ENCODE assay signal across 17 mouse cellular contexts in genomic region chr9:118940591-118941207, GRCm38 (mm10). TPM values are rescaled to one million over a fixed set of nuclear protein-coding genes. Genes with fewer than 3 reads are reported as not detected.
DNase-seq lines count a peak whose midpoint lies in the region; ATAC-seq and TF ChIP-seq lines count a peak whose summit lies in the region.
"Had no signal": no experiment of that assay in that cellular context is flagged by ENCODE, and none has a peak within 500 bp of the region (broad histone marks: within the 10 kb centered on the region; RNA-seq: fewer than 3 reads in every experiment).

No protein-coding gene starts in this region.

- DNase-seq in embryonic facial prominence, embryonic 10.5 days (ENCODE audit: low spot score) = no peak
- no peak for DNase-seq in kidney, adult 8-10 months
- no peak for DNase-seq in lung, postnatal 0 days (ENCODE audit: low spot score)
- DNase-seq in lung, postnatal 4 days = no peak
- DNase-seq in stomach, postnatal 0 days (ENCODE audit: low spot score) = no peak
- DNase-seq in cerebellum, postnatal 10 days = no peak
- DNase-seq: cerebellum, postnatal 14 days; gastrocnemius, postnatal 25 days; heart, postnatal 4 days; right cerebral cortex, postnatal 14 days; thymus, postnatal 14 days had no signal

- no peak overlapping the region for H3K4me2 ChIP-seq in embryonic facial prominence, embryonic 13.5 days
- no peak overlapping the region for H3K4me2 ChIP-seq in kidney, embryonic 15.5 days
- no peak overlapping the region for H3K4me2 ChIP-seq in lung, postnatal 0 days (replicated peaks; ENCODE audit: low read depth, low read length)
- H3K4me2 ChIP-seq in stomach, postnatal 0 days (replicated peaks; ENCODE audit: low read depth) = no peak overlapping the region
- H3K4me2 ChIP-seq: embryonic facial prominence, embryonic 12.5 days; forebrain, embryonic 15.5 days had no signal

- TF ChIP-seq CTCF in lung, postnatal 0 days (IDR thresholded peaks at IDR 0.05) = no peak
- TF ChIP-seq CTCF in stomach, postnatal 0 days (IDR thresholded peaks at IDR 0.05; ENCODE audit: low read depth) = no peak

- peak overlapping the region; percentile 73 for H3K27ac ChIP-seq in embryonic facial prominence, embryonic 13.5 days
- no peak overlapping the region; the same call in 1 of the 2 replicates for H3K27ac ChIP-seq in embryonic facial prominence, embryonic 10.5 days (replicated peaks)
- peak overlapping the region; percentile 80; the same call in 1 of the 2 replicates for H3K27ac ChIP-seq in kidney, embryonic 15.5 days
- H3K27ac ChIP-seq in lung, postnatal 0 days (ENCODE audit: low read length) = peak overlapping the region; percentile 64
- H3K27ac ChIP-seq in stomach, postnatal 0 days (replicated peaks) = 0 out of 2 replicates have a peak overlapping the region, but pooled peaks have one; percentile 24
- H3K27ac ChIP-seq: embryonic facial prominence, embryonic 12.5 days; forebrain, embryonic 15.5 days; midbrain, embryonic 10.5 days had no signal

- 0 out of 2 replicates have a peak, but pooled peaks cover 2% of the 10 kb centered on the region for H3K36me3 ChIP-seq in embryonic facial prominence, embryonic 13.5 days
- 0 out of 2 replicates have a peak, but pooled peaks cover 4% of the 10 kb centered on the region for H3K36me3 ChIP-seq in embryonic facial prominence, embryonic 10.5 days (replicated peaks)
- H3K36me3 ChIP-seq in kidney, embryonic 15.5 days = peaks cover 10% of the 10 kb centered on the region; the same call in 1 of the 2 replicates
- no peaks in the 10 kb centered on the region for H3K36me3 ChIP-seq in lung, postnatal 0 days (ENCODE audit: insufficient read depth, low read length)
- no peaks in the 10 kb centered on the region for H3K36me3 ChIP-seq in stomach, postnatal 0 days (ENCODE audit: control insufficient read depth, insufficient read depth, low read length)
- H3K36me3 ChIP-seq: forebrain, embryonic 15.5 days; midbrain, embryonic 10.5 days had no signal

- no peaks in the 10 kb centered on the region for H3K9me3 ChIP-seq in embryonic facial prominence, embryonic 13.5 days
- H3K9me3 ChIP-seq in embryonic facial prominence, embryonic 10.5 days = no peaks in the 10 kb centered on the region
- H3K9me3 ChIP-seq in kidney, embryonic 15.5 days (replicated peaks) = no peaks in the 10 kb centered on the region
- H3K9me3 ChIP-seq in lung, postnatal 0 days (ENCODE audit: low read length) = no peaks in the 10 kb centered on the region
- H3K9me3 ChIP-seq in stomach, postnatal 0 days (ENCODE audit: control insufficient read depth, low read length) = no peaks in the 10 kb centered on the region
- H3K9me3 ChIP-seq: embryonic facial prominence, embryonic 12.5 days; forebrain, embryonic 15.5 days; midbrain, embryonic 10.5 days had no signal

- WGBS in embryonic facial prominence, embryonic 13.5 days = 88% methylated on average over 12 of the region's 12 CpGs
- WGBS in embryonic facial prominence, embryonic 10.5 days = 93% methylated on average over 12 of the region's 12 CpGs
- WGBS in kidney, embryonic 15.5 days = 78% methylated on average over 12 of the region's 12 CpGs
- WGBS in lung, postnatal 0 days = 55% methylated on average over 12 of the region's 12 CpGs
- 65% methylated on average over 12 of the region's 12 CpGs for WGBS in stomach, postnatal 0 days

- no peak for ATAC-seq in embryonic facial prominence, embryonic 13.5 days (ENCODE audit: insufficient number of reproducible peaks, insufficient read depth, low FRiP score, low TSS enrichment, low read depth)
- no peak for ATAC-seq in kidney, embryonic 15.5 days (replicated peaks; ENCODE audit: low FRiP score)
- ATAC-seq in lung, postnatal 0 days = no peak
- ATAC-seq in stomach, postnatal 0 days (ENCODE audit: low FRiP score, low TSS enrichment) = no peak
- ATAC-seq: forebrain, embryonic 15.5 days had no signal

- no peaks in the 10 kb centered on the region for H3K27me3 ChIP-seq in embryonic facial prominence, embryonic 13.5 days
- H3K27me3 ChIP-seq in embryonic facial prominence, embryonic 10.5 days (replicated peaks; ENCODE audit: low read depth, poor library complexity, severe bottlenecking) = no peaks in the 10 kb centered on the region
- H3K27me3 ChIP-seq in kidney, embryonic 15.5 days = no peaks in the 10 kb centered on the region
- no peaks in the 10 kb centered on the region for H3K27me3 ChIP-seq in lung, postnatal 0 days (replicated peaks; ENCODE audit: insufficient read depth, low read length)
- H3K27me3 ChIP-seq in stomach, postnatal 0 days (ENCODE audit: control insufficient read depth, insufficient read depth, low read length) = no peaks in the 10 kb centered on the region
- H3K27me3 ChIP-seq: embryonic facial prominence, embryonic 12.5 days; forebrain, embryonic 15.5 days had no signal

- no peak overlapping the region for H3K4me3 ChIP-seq in embryonic facial prominence, embryonic 13.5 days
- H3K4me3 ChIP-seq in embryonic facial prominence, embryonic 10.5 days = no peak overlapping the region
- no peak overlapping the region for H3K4me3 ChIP-seq in kidney, embryonic 15.5 days (replicated peaks)
- no peak overlapping the region for H3K4me3 ChIP-seq in lung, postnatal 0 days (ENCODE audit: low read depth, low read length)
- no peak overlapping the region for H3K4me3 ChIP-seq in stomach, postnatal 0 days (ENCODE audit: low read depth, low read length)
- H3K4me3 ChIP-seq: embryonic facial prominence, embryonic 12.5 days; forebrain, embryonic 15.5 days; midbrain, embryonic 10.5 days; myocyte had no signal

- peaks cover 43% of the 10 kb centered on the region for H3K4me1 ChIP-seq in embryonic facial prominence, embryonic 13.5 days
- peaks cover 36% of the 10 kb centered on the region for H3K4me1 ChIP-seq in embryonic facial prominence, embryonic 10.5 days
- peaks cover 58% of the 10 kb centered on the region for H3K4me1 ChIP-seq in kidney, embryonic 15.5 days
- peaks cover 20% of the 10 kb centered on the region for H3K4me1 ChIP-seq in lung, postnatal 0 days (ENCODE audit: insufficient read depth, low read depth, low read length)
- H3K4me1 ChIP-seq in stomach, postnatal 0 days (replicated peaks; ENCODE audit: control insufficient read depth, insufficient read depth) = no peaks in the 10 kb centered on the region

- no peak for TF ChIP-seq EP300 in lung, postnatal 0 days (IDR thresholded peaks at IDR 0.05)
- no peak for TF ChIP-seq EP300 in stomach, postnatal 0 days (optimal IDR thresholded peaks at IDR 0.05)

- H3K9ac ChIP-seq in embryonic facial prominence, embryonic 13.5 days = no peak overlapping the region
- no peak overlapping the region for H3K9ac ChIP-seq in kidney, embryonic 15.5 days
- H3K9ac ChIP-seq in lung, postnatal 0 days (replicated peaks; ENCODE audit: low read depth) = no peak overlapping the region
- H3K9ac ChIP-seq in stomach, postnatal 0 days (ENCODE audit: low read length) = no peak overlapping the region
- H3K9ac ChIP-seq: embryonic facial prominence, embryonic 12.5 days; forebrain, embryonic 15.5 days had no signal

RNA-seq across cellular contexts. Expression of gene Ctdspl, which starts 14.4 kb away (rescaled TPM):
- polyA plus RNA-seq in embryonic facial prominence, embryonic 13.5 days (2015; fragmentation: Nextera tagmentation; extraction: Ambion mirVana) = 20.6 and 21.3 TPM in 2 replicates
- 10.1 and 11.0 TPM in 2 replicates for polyA plus RNA-seq in embryonic facial prominence, embryonic 10.5 days (2016; fragmentation: Nextera tagmentation; extraction: Ambion mirVana)
- polyA plus RNA-seq in kidney, embryonic 15.5 days (2015; fragmentation: Nextera tagmentation; extraction: Ambion mirVana) = 24.9 and 26.2 TPM in 2 replicates
- polyA plus RNA-seq in lung, postnatal 0 days (2015; fragmentation: Nextera tagmentation; extraction: Ambion mirVana) = 27.8 and 29.9 TPM in 2 replicates
- polyA plus RNA-seq in stomach, postnatal 0 days (2015; fragmentation: Nextera tagmentation; extraction: Ambion mirVana) = 7.4 and 9.0 TPM in 2 replicates
